Mouse (Mus musculus) embryonic stem cell, embryonic (primary cell): ENCODE measurements around the gene Clcn6.

Experiments
- CTCF ChIA-PET, 4 experiments: fragments of 300-600 bp in 2 of 4; fragments of 350-600 bp in 2 of 4; sonication (Branson Sonifier 250); formaldehyde crosslinking; loops; one replicate each; lab custom pipeline; 2022; ENCODE audit warnings: inconsistent platforms in 2 of 4; lab: Charles Lee
- POLR2A ChIA-PET, 4 experiments: fragments of 300-600 bp in 2 of 4; fragments of 350-600 bp in 2 of 4; sonication (Branson Sonifier 250); formaldehyde crosslinking; loops; one replicate each; lab custom pipeline; 2022; ENCODE audit warnings: antibody characterized with exemption in 4 of 4, inconsistent platforms in 1 of 4; lab: Charles Lee

Gene Clcn6

GRCm38 (mm10) chr4:148054961-148055695 lies 16.5 kb upstream of the Clcn6 start:
- ChIA-PET POLR2A (interaction anchor here in 2 of 4 experiments (0.7 to 43.0 kb wide), 6 partner anchors 4 to 1360 kb away, joined by 3 to 812 read pairs (median 12); partner anchors contain the start of genes Clcn6 (in 2 of the 2) and Mthfr (in 2 of the 2)), CTCF (interaction anchor here in 1 of 4 experiments (0.5 kb wide), 1 partner anchor 1179 kb away, joined by 3 read pairs; no protein-coding TSS in a partner anchor)

- CTCF ChIA-PET: interaction anchor here in 3 of 4 experiments (0.6 to 1.0 kb wide), 3 partner anchors 10 to 13 kb away, joined by 3 read pairs; no protein-coding TSS in a partner anchor
These were observed 14.8 kb upstream of the Clcn6 start for GRCm38 (mm10) chr4:148053417-148053920.

GRCm38 (mm10) chr4:148052976-148053375 lies 14.4 kb upstream of the Clcn6 start:
- ChIA-PET CTCF (interaction anchor here in 3 of 4 experiments (0.5 to 2.7 kb wide), 6 partner anchors 7 to 16 kb away, joined by 3 to 6 read pairs (median 4); no protein-coding TSS in a partner anchor), POLR2A (interaction anchor here in 3 of 4 experiments (0.5 to 43.0 kb wide), 15 partner anchors 2 to 236 kb away, joined by 3 to 812 read pairs (median 5); partner anchors contain the start of genes Clcn6 (in 2 of the 3) and Mthfr (in 2 of the 3))

More at GRCm38 (mm10) chr4:148053417-148053920, 14.8 kb upstream of the Clcn6 start:
- POLR2A ChIA-PET: interaction anchor here in 3 of 4 experiments (0.7 to 43.0 kb wide), 8 partner anchors 3 to 86 kb away, joined by 4 to 812 read pairs (median 7); partner anchors contain the start of genes Clcn6 (in 2 of the 3) and Mthfr (in 2 of the 3)

GRCm38 (mm10) chr4:148051886-148052285 lies 13.3 kb upstream of the Clcn6 start:
- POLR2A ChIA-PET: interaction anchor here (0.6 to 43.0 kb wide), 20 partner anchors 1 to 147 kb away, joined by 3 to 812 read pairs (median 4); partner anchors contain the start of genes Clcn6 (in 3 of the 4), Mthfr (in 3 of the 4), Fbxo6 (in 1 of the 4) and Nppa (in 1 of the 4)
- CTCF ChIA-PET: interaction anchor here in 2 of 4 experiments (0.8 to 2.7 kb wide), 5 partner anchors 8 to 65 kb away, joined by 4 to 6 read pairs (median 6); no protein-coding TSS in a partner anchor

- ChIA-PET POLR2A (interaction anchor here (0.6 to 43.0 kb wide), 21 partner anchors 0 to 146 kb away, joined by 3 to 812 read pairs (median 4); partner anchors contain the start of genes Clcn6 (in 3 of the 4), Mthfr (in 3 of the 4), Fbxo2 (in 1 of the 4) and Fbxo44 (in 1 of the 4)), CTCF (interaction anchor here in 3 of 4 experiments (0.5 to 2.7 kb wide), 6 partner anchors 9 to 292 kb away, joined by 4 to 6 read pairs (median 5); no protein-coding TSS in a partner anchor)
These were observed 12.6 kb upstream of the Clcn6 start for GRCm38 (mm10) chr4:148051046-148051776.

GRCm38 (mm10) chr4:148050396-148050914 lies 11.8 kb upstream of the Clcn6 start:
- POLR2A ChIA-PET: interaction anchor here (0.8 to 43.0 kb wide), 9 partner anchors 1 to 65 kb away, joined by 3 to 812 read pairs (median 6); partner anchors contain the start of genes Clcn6 (in 2 of the 4), Mthfr (in 2 of the 4) and Nppb (in 1 of the 4)
- CTCF ChIA-PET: interaction anchor here in 2 of 4 experiments (0.6 to 2.7 kb wide), 2 partner anchors 10 to 15 kb away, joined by 4 to 6 read pairs; no protein-coding TSS in a partner anchor

GRCm38 (mm10) chr4:148046450-148047031 lies 7.9 kb upstream of the Clcn6 start:
- ChIA-PET POLR2A (interaction anchor here in 3 of 4 experiments (0.9 to 43.0 kb wide), 12 partner anchors 4 to 130 kb away, joined by 3 to 812 read pairs (median 4); partner anchors contain the start of genes Clcn6 (in 2 of the 3), Mthfr (in 2 of the 3) and Agtrap (in 1 of the 3)), CTCF (interaction anchor here in 3 of 4 experiments (0.6 to 1.7 kb wide), 4 partner anchors 13 to 640 kb away, joined by 3 to 6 read pairs (median 4); no protein-coding TSS in a partner anchor)

- CTCF ChIA-PET: interaction anchor here (0.6 to 1.9 kb wide), 4 partner anchors 29 to 246 kb away, joined by 3 to 5 read pairs (median 3); no protein-coding TSS in a partner anchor
- POLR2A ChIA-PET: interaction anchor here in 3 of 4 experiments (0.5 to 43.0 kb wide), 10 partner anchors 7 to 249 kb away, joined by 3 to 812 read pairs (median 4); partner anchors contain the start of genes Clcn6 (in 1 of the 3) and Mthfr (in 1 of the 3)
These were observed 5.5 kb upstream of the Clcn6 start for GRCm38 (mm10) chr4:148044113-148044512.

- ChIA-PET POLR2A (interaction anchor here in 2 of 4 experiments (0.8 to 43.0 kb wide), 10 partner anchors 8 to 57 kb away, joined by 3 to 812 read pairs (median 6); partner anchors contain the start of genes Agtrap (in 1 of the 2), Clcn6 (in 1 of the 2) and Mthfr (in 1 of the 2)), CTCF (interaction anchor here in 3 of 4 experiments (0.6 to 2.9 kb wide), 5 partner anchors 10 to 124 kb away, joined by 3 to 14 read pairs (median 3); no protein-coding TSS in a partner anchor)
These were observed 4.7 kb upstream of the Clcn6 start for GRCm38 (mm10) chr4:148043327-148043726.

GRCm38 (mm10) chr4:148041611-148042191 lies 3.1 kb upstream of the Clcn6 start:
- POLR2A ChIA-PET: interaction anchor here (0.9 to 43.0 kb wide), 39 partner anchors 7 to 559 kb away, joined by 3 to 812 read pairs (median 5); partner anchors contain the start of genes Agtrap (in 2 of the 4), Fbxo6 (in 2 of the 4), Clcn6 (in 1 of the 4) and Fbxo2 (in 1 of the 4)
- CTCF ChIA-PET: interaction anchor here in 2 of 4 experiments (0.7 to 2.9 kb wide), 8 partner anchors 16 to 98 kb away, joined by 3 to 14 read pairs (median 4); no protein-coding TSS in a partner anchor

GRCm38 (mm10) chr4:148040933-148041610 lies 2.5 kb upstream of the Clcn6 start:
- CTCF ChIA-PET: interaction anchor here in 3 of 4 experiments (0.7 to 2.9 kb wide), 11 partner anchors 17 to 99 kb away, joined by 3 to 14 read pairs (median 4); no protein-coding TSS in a partner anchor
- POLR2A ChIA-PET: interaction anchor here (0.6 to 43.0 kb wide), 56 partner anchors 7 to 559 kb away, joined by 3 to 812 read pairs (median 4); partner anchors contain the start of genes Agtrap (in 2 of the 4), Fbxo6 (in 2 of the 4), Clcn6 (in 1 of the 4) and Fbxo2 (in 1 of the 4)

GRCm38 (mm10) chr4:148040029-148040830 lies 1.6 kb upstream of the Clcn6 start:
- ChIA-PET CTCF (interaction anchor here in 3 of 4 experiments (0.7 to 2.9 kb wide), 8 partner anchors 18 to 100 kb away, joined by 3 to 14 read pairs (median 4); no protein-coding TSS in a partner anchor), POLR2A (interaction anchor here (0.6 to 43.0 kb wide), 68 partner anchors 6 to 592 kb away, joined by 3 to 812 read pairs (median 4); partner anchors contain the start of genes Agtrap (in 2 of the 4), Fbxo6 (in 2 of the 4), Mtor (in 2 of the 4) and Clcn6 (in 1 of the 4))

- ChIA-PET CTCF (interaction anchor here in 3 of 4 experiments (0.8 to 1.7 kb wide), 8 partner anchors 19 to 121 kb away, joined by 3 to 6 read pairs (median 4); partner anchors contain the start of genes Fbxo2 (in 1 of the 3) and Fbxo44 (in 1 of the 3)), POLR2A (interaction anchor here (0.6 to 43.0 kb wide), 78 partner anchors 5 to 593 kb away, joined by 3 to 812 read pairs (median 6); partner anchors contain the start of genes Fbxo2 (in 3 of the 4), Fbxo44 (in 3 of the 4), Agtrap (in 2 of the 4) and Fbxo6 (in 2 of the 4))
These were observed 820 bp upstream of the Clcn6 start for GRCm38 (mm10) chr4:148039254-148040028.
